Mouse (Mus musculus) frontal cortex, postnatal 10 days (tissue): ENCODE data around the gene Azin2.

Experiments
- DNase-seq, 2 experiments: peaks; one replicate each; pipeline ENCODE4 v3.0.0; 2022; ENCODE audit warnings: low spot score in 2 of 2, mixed read lengths in 1 of 2

Azin2 gene

DNA sequence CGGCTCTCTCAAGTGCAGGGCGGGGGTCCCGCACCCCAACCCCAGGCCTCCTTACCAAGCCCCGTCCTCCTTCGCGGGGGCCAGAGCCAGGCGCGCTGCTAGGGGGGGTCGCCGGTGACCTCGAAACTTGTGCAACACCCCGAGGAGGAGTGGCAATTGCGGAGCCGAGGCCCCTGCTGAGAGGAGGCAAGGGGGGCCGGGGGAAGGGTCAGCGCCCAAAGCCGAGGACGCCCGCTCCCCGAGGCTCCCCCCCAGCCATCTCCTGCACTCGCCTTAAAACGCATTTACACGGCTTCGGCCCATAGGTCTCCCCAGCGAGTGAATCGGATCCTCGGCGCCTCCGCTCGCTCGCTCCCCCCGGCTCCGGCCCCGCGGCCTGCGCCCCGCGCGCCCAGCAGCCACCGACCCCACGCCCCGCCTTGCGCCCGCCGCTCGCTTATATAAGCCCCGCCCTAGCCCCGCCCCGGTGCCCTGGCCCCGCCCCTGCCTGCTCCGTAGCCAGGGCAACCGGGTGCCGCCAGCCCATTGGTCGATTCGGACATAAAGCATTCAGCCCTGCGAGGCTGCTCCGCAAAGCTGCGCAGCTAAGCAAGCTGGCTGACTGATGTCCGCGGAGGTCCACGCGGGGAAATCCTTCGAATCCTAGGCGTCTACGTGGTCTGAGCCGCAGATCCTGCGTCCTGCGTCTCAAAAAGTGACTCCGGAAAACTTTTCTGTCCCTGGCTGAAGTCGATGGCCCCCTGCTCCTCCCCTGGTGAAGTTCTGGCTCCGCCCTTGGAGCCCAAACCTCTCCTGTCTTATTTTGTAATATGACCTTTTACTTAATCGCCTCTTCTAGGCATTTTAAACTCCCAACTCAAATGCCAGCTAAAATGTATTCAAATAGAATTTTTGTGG lies at the start of gene Azin2:
Azin2 (minus strand) TSS at position 414 of the 897 bp plus-strand sequence.
- peak; percentile 87 to 91 for DNase-seq

DNA sequence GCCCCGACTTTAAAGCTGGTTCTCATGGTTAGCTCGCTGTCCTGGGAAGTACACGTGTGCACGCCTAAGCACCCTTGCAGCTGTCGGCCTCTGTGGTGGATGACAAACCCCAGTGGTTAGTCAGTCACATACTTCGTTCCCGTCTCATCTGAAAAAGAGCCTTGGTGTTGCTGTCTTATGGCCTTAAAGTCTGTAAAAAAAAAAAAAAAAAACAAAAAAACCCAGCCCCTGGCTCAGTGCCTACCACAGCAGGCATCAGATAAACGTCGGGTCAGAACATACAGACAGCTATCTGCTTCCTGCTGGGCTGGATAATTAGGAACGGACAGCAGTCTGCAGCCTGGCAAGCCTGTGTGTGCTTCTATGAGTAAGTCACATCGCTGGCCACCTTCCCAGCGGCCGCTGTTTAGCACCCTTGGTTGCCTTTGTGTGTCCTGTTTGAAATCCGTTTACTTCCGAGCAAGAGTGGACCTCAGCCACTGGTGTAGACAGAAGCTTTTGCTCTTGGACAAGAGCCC lies 49.4 kb upstream of the Azin2 start:
- DNase-seq, result no peak

DNA sequence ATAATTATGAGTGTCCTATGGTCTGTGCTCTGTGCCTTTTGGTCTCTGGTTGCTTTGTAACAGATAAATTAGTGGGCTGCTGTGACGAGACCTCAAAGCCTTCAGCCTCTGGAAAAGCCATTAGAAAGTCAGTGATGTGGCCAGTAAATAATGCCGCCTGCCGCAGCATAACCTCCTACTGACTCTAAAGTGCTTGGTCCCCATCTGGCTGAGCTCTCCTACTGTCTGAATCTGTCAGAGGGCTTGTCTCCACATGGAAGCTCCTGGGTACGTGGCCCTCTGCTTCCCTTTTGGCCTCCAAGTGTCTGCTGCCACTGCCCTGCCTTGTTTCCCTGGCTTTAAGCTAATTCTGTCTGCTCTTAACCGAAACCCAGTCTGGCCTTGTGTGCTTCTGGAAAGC lies 47.3 kb upstream of the Azin2 start:
- no peak for DNase-seq

DNA sequence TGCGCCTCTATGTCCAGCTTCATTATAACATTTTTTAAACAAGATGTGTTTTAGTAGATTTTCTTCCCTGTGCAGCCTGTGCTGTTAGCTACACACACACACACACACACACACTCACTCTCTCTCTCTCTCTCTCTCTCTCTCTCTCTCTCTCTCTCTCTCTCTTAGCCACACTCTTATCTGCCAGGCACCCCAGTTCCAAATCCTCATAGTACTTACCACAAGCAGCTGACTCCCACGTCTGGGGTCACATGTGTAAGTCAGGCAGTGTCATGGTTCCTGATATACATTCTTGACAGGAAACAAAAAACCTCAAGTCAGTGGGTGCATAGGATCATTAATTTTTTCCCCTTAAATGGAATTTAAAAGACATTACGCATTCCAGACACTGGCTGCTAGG lies 46.4 kb upstream of the Azin2 start:
- no peak for DNase-seq

DNA sequence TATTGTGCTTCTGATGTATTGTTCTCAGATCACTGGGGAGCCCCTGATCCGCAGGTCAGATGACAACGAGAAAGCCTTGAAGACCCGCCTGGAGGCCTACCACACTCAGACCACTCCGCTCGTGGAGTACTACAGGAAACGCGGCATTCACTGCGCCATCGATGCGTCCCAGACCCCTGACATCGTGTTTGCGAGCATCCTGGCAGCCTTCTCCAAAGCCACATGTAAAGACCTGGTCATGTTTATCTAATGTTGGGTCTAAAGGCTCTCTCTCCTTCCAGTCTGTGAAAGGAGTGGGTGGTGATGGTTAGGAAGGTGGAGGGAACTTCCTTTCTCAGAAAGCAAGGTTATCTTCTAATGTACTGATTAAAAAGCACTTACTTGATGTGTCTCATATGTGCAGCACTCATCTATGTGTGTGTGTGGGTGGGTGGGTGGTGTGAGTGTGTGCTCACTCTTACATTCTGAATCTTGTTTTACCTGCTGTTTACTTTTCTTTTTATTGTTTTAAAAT lies 45.8 kb upstream of the Azin2 start:
- no peak for DNase-seq

DNA sequence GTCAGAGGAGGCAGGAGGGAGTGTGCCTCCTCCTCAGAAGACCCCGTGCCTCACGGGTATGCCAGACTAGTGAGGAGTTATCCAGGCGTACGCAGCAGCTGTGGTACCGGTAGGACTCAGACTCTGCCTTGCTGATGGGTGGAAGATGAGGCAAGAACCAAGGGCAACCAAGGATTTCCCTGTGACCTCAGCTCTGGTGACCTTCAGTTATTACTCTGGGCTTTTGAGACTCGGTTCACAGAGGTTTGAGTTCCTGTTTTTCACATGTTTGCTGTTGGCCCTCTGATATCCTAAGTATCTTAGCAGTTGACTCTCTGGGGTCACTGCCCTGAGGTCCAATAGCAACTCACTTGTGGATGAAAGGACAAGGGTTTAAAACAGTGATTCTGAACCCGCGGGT lies 41.5 kb upstream of the Azin2 start:
- no peak for DNase-seq

DNA sequence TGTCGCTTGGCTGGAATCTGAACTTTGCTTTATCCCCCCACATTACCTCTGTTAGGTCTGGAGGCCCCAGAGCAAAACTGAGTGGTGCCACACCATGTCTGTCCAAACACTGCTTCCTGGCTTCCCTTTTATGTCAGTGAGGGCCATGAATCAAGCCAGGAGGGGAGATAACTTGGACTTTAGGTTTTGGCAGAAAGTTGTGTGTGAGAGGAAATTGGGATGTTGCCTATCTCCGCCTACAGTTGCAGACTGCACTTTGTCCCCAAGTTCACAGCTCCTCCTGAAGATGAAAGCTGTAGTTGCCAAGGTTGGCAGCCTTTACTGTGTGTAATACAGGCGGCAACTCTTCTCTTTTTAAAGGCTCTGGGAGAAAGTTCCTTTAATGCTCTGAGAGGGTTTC lies 38.5 kb upstream of the Azin2 start:
- no peak for DNase-seq

DNA sequence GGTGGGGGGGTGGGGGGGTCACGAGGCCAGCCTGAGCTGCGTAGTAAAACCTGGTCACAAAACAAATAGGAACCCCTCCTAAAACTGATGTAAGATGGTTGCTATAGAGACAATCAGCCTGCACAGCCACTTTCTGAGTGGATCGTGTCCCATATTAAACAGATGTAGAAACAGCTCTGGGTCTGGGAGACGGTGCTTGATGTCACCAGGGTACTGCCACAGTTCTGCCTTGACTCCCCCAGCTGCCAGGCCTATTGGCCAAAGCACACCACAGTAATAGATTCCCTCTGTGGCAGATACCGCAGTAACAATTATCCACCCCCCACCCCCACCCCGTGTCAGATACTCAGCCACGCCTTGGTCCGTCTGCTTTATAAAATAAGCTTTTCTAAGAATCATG lies 36.2 kb upstream of the Azin2 start:
- no peak for DNase-seq

DNA sequence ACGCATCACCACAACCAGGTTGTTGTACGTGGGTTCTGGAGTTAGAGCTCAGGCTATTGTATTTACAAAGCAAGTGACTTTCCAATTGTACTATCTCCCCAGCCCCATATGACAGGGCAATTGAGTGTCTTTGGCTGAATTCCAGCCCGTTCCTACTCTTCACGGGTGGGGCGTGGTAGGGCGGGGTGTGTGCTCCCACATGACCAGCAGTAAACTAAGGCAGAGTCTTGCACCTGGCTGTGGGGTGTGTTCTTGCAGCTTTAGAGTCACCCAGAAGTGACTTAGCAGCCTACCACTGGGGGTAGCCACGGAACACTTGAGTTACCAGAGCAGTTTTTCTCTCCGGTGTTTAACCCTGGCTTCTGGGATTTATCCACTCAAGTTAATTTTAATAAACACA lies 35.0 kb upstream of the Azin2 start:
- no peak for DNase-seq

DNA sequence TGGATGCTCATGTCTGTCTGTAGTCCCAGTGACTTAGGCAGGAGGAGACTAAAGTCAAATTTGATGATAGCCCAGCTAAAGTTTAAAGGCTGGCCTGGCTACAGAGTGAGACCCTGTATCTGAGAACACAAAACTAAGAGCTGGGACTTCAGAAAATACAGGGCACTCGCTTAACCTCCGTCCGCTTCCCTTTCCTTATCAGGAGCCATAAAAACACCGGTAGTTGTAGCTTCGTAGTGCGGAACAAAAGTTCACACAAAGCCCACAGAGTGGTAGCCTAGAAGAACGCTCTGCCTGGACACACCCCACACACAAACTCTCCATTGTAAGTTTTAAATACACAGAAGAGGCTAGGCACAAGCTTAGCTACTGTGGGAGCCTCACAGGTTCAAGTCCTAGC lies 33.0 kb upstream of the Azin2 start:
- no peak for DNase-seq

DNA sequence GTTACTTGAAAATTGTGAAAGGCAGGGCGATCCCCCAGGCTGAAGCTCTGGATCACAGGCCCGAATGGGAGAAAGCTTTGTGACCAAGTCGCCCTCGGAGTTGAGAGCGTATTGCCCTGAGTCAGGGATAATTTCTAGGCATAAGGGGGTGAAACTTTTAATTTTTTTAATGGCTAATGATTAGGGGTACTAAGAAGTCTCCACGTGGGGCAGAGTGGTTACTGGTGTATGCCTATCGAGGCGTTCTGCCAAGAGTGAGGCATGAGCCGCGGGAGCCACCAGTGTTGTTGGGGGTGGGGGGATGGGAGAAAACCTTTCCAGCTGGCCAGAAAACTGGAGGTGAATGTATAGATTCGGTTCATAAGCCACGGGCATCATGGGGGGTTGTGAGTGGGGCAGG lies 31.4 kb upstream of the Azin2 start:
- no peak for DNase-seq

DNA sequence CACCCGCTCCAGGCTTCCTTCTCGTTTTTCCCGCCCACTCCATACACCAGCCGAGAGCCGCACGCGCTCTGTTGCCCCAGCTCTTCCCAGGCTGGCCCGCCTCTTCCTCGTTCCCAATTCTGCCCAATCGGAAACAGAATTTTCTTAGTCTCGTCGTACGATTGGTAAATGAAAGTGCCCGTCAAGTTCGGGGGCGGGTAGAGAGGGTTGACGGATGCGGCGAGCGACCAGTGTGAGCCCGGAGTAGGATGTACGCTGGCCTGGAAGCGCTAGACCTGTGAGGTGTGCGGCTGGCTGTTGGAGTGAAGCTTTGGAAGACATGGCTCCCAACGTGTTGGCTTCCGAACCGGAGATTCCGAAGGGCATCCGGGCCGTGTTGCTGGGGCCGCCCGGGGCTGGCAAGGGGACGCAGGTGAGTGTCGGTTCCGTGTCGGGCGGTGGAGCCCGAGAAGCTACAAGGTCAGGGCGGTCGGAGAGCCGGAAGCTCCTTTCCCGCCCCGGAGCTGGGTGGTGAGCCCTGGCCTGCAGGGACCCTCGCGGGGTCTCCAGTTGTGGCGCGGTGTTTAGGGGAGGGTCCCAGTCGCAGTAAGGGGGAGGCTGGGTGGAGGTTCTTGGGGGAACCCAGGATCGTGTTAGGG lies 30.9 kb upstream of the Azin2 start:
- DNase-seq, result peak; percentile 90 to 95

DNA sequence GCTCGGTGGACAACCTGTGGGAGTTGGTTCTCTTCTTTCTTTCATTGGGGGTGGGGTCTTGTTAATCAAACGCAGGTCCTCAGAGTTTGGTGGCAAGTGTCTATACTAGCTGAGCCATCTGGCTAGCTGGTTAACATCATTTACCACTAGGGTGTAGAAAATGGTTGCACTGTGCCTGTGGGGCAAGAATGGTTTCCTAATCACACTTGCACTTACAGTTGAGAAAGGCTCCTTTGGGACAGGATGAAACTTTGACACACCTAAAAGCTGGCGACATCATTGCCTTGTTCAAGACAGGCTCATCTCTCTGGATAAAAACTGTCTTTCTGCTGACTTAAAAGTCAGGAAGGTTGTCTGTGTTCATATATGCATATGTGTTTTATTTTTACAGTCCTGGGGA lies 29.9 kb upstream of the Azin2 start:
- DNase-seq, result no peak

DNA sequence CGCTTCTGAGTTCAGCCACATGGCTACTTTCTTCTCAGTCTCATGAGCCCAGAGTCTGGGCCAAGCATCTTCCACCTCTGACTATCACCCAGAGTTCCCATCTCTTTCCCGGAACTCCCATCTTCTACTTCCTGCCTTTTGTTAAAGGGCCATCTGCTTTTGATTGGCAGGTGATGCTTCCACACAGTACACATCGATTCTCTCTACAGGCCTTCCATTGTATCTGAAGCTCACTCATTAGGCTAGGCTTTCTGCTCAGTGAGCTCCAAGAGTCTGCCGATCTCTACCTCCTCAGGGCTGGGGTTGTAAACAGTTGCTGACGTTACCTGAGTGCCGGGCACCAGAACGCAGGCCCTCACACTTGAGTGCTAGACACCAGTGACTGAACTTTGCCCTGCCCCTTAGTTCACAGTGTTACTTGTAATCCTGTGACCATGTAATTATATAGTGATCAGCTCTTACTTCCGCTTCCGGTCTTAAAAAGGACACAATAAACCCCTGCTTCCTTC lies 29.3 kb upstream of the Azin2 start, which contains the start of gene Ak2:
Ak2 (plus strand) TSS at position 459 of the 509 bp plus-strand sequence.
- DNase-seq, result no peak

DNA sequence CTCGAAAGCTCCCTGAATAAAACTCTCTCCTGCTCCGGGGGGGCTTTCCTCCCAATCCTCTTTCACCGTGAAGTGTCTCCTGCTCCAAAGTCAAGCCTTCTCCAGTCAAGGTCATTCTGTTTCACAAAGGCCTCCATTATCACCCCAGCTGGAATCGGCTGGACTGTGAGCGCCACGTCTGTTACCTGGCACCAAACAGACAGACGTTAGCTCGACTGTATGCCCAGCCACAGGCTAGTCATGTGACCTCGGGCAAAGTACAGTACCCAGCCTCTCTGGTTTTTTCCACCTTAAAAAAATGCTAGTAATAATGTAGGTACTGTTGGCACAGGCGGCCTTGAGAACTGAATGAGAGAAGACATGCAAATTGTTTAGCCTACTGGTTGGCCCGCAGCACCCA lies 27.4 kb upstream of the Azin2 start:
- DNase-seq, result no peak

DNA sequence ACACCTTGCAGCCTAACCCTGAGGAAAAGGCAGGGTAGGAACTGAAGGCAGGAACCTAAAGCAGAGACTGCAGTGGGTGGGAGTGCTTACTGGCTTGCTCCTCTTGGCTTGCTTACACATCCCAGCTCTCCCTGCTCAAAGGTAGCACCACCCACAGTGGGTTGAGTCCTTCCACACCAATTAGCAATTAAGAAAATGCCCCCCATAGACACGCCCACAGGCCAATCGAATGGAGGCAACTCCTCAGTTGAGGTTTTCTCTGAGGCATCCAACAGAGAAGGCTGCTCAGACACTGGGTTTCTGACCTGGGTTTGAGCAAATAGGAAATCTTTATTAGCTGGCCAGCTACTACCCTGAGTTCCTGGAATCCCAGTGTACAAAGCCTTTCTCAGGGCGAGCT lies 26.7 kb upstream of the Azin2 start:
- DNase-seq, result no peak

DNA sequence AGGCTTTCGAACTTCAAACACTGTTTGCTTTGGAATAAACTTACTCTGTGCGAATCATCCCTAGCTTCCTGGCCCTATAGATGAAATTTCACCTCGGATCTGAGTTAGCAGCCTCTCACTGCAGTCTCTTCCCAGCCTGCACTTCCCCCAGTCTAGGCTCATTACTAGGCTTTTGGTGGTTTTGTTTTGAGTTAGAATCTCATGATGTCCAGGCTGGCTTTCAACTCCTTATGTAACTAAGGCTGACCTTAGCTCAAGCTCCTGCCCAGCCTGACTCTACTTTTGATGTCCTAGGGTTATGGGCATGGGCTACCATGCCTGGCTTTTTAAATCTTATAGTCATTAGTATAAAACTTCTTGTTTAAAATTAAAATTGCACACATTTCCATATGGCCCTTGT lies 22.4 kb upstream of the Azin2 start:
- DNase-seq, result no peak

DNA sequence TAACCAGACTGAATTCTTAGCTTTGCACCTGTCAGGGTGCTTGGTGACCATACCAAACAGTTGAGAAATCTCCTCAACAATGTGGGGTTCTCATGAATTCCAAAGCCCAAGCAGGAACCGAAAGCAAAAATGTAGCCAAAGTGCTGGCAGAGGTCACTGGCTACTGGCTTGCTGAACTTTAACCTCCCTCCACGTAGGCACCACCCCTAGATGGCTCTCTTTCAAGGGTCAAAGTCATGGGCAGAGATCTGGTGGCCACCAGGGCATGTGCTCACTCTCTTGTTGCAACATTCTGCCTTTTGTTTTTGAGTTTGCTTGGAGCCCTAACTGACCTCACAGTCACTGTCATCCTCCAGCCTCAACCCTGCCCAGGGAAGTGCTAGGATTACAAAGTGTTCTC lies 21.4 kb upstream of the Azin2 start:
- no peak for DNase-seq

DNA sequence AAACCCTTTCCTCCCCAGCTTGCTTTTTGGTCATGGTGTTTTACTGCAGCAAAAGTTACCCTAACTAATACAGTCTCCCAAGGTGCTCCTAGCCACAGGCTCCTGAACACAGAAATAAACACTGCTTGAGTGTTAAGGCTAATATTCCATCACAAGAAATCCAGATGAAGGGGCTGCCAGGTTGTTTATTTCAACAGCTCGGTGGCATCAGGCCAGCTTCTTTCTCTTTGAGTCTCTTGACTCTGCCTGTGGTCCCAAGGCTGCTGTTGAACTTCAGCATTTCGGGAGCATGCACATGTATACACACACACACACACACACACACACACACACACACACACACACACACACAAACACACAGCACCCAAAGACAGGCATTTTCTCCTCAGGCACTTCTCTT lies 20.9 kb upstream of the Azin2 start:
- DNase-seq, result no peak

DNA sequence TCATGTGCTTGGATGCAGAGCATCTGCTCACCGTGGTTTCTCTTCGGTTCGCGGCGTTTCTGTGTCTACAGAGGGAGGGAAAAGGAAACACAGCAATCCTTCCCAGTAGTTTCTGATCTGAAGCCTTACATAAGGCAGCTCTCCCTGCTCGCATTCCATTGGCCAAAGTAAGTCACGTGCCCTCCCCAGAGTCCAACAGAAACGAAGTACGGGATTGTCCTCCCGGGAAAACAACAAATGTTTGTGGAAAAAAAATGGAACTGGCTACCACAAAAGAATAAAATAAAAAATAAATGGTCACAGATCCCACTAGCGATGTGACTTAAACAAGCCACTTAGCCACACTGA lies 19.6 kb upstream of the Azin2 start:
- DNase-seq, result no peak

DNA sequence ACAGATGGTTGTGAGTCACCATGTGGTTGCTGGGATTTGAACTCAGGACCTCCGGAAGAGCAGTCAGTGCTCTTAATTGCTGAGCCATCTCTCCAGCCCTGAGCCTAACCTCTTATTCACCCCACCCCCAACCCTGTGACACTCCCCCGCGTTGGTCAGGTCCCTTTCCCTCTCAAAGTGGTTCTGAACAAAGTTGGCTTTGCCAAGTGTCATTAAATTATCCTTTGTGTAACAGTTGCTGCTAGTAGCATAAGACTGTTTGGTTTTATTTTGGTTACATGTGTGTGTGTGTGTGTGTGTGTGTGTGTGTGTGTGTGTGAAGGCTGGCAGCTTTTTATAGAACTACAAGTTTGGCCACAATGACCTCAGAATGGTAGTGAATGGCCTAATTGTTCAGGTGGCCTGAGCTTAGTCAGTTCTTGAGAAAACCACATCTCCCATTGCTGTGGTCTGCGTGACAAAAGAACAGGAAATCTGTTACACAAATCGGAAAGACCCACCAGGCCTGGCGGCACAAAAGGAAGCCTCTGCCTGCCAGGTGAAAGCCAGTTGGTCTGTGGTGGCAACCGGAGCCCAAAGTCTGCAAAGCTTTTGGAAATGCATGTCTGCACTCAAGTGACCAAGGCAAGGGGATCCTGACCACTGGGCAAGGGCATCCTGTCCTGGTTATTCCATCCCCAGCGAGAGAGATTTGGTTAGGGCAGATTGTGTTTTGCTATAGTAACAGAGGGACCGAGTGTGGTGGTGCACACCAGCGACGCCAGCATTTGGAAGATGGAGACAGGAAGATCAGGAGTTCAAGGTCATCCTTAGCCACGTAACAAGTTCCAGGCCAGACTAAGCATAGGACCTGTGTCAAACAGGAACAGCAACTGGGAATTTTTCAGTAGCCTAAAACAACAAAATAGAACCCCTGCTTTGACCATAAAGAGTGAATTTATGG lies 18.9 kb upstream of the Azin2 start:
- DNase-seq, result no peak

DNA sequence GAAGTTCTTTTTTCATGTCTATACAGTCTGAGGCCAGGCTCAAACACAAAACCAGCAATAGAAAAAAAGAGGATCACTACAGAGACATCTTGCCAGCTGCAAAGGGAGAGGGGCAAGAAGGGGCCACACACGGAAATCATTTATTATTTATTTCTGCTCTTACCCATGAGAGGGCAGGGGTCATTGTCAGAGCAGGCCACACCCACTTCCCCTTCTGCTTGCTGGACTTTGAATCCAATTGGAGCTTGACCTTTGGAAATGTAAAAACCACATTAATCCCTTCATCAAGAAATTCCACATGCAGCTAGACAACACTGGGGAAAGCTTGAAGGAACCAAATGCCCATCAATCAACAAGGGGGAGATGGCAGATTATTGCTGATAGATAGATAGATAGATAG lies 16.4 kb upstream of the Azin2 start:
- DNase-seq, result no peak
